Mouse (Mus musculus) gastrocnemius, postnatal 14 days (tissue): ENCODE measurements around the gene Gm1113. TPM values are rescaled to one million over a fixed set of nuclear protein-coding genes. Genes with fewer than 3 reads are reported as not detected.

Source experiments
- DNase-seq: peaks from one replicate; pipeline ENCODE4 v3.0.0; 2021; ENCODE audit warnings: mixed read lengths
- intact Hi-C: fragments of 180-260 bp; cut with DNase I; formaldehyde crosslinking; loops from one replicate; pipeline ENCODE4 v1.15.1; 2025; ENCODE audit warnings: low total_unique reads
- long read RNA-seq, 2 experiments: library from polyadenylated mRNA; stranded (forward); transcript quantifications; one replicate each; pipeline ENCODE4 v2.0.0; 2021
- total RNA-seq, 2 experiments: library from RNA; stranded (reverse); gene quantifications; 2 replicates each; pipeline ENCODE4 v1.2.3; 2021

The Gm1113 gene
- not detected for total RNA-seq
- long read RNA-seq, experiment 1 = 0 reads
- long read RNA-seq, experiment 2 = 0 reads

DNA sequence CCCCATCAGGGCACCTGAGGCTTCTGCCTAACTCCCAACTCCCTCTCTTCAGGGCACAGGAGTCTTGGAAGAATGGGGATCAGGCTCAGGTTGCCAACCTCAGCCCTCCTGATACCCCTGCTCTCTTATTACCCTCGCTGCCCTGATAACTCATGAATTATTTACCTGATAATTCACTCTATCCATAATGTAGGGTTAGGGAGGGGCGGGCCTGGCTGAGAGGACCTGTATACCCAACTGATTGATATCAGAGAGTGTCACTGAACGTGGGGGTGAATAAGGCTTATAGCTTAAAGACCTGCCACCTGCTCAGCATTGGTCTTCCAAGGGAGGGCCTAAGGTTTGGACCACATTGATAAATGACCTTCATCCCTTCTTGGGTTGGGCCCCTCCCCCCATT lies at the start of gene Gm1113:
Gene Gm1113, minus strand, starts transcription at position 101 of the 400 bp plus-strand sequence.
- no peak for DNase-seq
- intact Hi-C loops = no loop called here

DNA sequence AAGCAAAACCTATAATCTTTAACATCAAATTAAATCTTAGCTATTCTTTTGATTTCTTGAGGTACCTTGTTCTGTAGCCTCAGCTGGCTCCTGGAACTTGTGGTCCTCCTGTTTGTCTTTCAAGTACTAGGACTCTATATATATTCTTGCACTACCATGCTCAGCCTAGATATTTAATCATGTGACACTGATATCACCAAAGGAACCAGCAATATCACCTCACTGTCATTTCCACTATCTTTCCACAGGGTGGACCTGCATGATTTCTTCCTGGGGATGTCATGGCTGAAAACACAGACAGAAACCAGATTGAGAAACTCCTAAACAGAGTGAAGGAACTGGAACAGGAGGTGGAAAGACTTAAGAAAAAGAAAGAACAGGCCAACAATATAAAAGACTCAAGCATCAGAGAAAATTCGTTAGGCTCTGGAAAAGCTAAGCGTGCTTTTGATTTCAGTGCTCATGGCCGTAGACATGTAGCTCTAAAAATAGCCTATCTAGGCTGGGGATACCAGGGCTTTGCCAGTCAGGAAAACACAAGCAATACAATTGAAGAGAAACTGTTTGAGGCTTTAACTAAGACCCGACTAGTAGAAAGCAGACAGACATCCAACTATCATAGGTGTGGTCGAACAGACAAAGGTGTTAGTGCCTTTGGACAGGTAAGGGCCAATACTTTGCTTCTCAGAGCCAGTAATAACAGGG lies 46.6 kb upstream of the Gm1113 start:
- DNase-seq = no peak
- intact Hi-C loops = no loop called here

DNA sequence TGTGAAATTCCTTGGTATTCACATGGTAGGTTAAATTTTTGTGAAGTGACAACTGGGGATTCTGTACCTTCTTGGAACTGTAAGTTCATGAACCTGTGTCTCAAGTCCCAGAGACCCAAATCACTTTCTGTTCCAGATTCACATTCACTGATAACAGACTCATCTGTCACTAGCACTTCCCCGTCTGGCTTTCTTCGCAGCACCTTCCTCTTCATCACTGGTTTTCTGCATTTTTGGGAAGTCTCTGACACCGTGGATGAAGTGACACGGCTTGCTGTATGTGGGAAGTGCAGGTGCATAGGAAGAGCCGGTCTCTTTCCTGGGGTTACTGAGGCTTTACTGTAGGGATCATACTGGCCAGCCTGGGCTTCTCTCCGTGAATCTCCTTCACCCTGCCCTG lies 43.5 kb upstream of the Gm1113 start:
- no peak for DNase-seq
- intact Hi-C loops = no loop called here

DNA sequence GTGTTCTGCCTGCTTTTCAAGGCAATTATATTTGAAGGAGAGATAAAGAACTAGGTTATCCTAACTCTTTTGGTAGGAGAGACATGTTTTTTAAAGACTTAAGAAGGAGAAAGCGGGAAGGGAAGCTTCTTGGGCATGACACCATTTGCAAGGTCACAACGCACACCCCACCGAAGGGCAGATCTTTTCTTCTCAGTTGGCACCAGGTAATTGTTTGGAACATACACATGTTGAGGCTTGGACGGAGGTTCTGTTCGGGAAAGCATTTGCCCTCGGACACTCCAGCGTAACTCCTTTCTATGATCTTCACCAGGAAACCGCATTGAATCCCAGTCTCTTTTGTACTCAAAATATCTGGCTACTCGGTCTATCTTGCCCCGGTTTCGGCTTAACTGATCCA lies 43.0 kb upstream of the Gm1113 start:
- DNase-seq = no peak
- intact Hi-C loops = no loop called here

DNA sequence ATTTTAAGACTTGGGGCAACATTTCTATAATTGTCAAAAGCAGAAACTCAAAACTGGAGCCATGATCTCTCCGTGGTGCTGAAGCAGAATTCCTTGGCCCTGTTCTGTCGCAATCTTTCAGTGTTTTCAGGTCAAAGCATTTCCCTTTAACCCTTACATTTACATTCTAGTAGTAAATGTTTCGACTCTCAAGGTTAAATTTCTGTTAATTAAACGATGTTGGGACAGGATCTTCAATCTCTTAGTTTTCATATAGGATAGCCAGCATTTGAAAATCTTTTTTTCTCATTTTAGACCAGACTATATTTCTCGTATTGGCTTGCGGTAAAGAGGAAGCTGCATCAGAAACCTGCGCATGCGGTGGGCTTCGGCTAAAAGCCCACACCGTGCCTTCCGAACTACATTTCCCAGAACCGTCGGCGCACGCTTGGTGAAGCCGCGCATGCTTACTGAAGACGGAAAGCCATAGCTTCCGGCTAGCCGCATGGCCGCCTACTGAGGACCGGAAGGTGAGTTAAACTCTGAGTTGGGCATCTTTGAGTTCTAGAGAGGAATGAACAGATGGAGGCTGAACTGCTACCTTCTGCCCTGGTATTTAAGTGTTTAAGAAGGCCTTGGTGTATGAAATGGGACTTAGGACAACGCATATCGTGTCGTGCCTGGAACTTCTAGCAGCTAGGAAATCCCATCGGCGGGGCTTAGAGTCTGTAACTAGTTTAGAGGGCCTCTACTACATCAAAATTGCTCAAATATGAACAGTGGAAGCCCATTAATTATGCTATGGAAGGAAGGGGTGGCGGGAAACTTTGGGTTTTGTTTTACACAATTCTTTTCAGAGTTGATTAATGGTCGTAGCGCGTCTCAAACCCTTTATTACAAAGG lies 41.2 kb upstream of the Gm1113 start:
- intact Hi-C loops = no loop called here
- peak; percentile 72 for DNase-seq

DNA sequence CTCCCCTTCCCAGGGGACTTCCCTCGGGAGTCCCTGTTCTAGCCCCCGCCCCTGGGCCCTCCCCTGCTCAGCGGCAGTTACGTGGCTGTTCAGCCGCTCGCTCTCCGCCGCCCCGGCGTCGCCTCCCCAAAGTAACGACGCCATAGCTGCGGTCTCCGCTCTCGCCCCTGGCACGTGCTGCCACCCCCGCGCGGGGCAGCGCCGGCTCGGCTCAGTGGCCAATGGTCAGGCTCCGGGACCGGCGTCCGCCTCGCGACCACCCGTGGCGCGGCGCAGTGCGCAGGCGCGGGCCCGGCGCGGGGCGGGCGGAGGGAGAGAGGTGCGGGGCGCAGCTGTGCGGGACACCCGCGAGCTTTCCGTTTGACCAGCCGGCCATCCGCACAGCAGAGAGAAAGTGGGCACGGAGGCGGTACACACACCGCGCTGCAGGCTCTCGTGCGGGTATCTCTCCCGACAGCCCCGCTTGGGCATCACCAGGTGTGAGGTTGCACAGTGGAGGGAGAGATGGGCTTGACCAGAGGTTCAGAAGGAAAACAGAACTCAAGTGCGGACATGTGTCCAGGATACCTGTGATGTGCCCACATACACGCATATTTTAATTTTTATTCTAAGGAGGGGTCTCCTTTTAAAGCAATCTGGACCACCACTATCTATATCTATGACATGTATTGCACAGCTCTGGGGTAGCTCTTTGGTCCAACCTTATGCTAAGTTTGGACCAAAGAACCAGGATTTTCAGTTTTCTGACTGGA lies 40.4 kb upstream of the Gm1113 start, which contains the start of the genes Ddx25 and Pus3:
Gene Ddx25, minus strand, starts transcription at position 272 of the 752 bp plus-strand sequence.
Gene Pus3, plus strand, starts transcription at position 339 of the 752 bp plus-strand sequence.
- intact Hi-C loops = no loop called here
- DNase-seq = no peak

DNA sequence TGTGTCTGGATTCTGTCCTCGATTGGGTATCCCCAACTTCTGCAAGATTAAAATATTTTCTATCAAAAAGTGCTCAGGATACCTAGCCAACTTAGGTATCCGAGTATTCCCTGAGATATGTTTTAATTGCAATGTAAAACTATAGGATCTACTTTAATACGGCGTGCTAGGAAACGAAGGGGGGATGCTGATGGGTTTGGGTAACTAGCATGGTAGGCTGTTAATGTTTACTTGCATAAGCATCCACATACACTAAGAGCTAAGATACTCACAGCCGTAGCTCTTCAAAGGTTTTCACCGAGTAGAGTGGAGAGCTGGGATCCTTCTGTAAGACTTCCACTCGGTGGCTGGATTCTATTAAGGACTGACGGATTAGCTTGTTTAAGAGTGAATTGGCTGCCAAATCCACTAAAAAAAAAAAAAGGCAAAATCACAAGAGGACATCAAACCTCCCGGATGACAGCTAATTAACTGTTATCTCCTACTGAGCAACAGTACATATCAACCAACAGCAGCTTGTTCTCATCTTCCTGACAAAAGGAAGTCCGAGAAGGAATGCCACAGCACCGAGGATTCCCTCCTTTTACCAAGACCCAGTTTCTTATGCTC lies 38.5 kb upstream of the Gm1113 start:
- intact Hi-C loops = no loop called here
- DNase-seq = no peak

DNA sequence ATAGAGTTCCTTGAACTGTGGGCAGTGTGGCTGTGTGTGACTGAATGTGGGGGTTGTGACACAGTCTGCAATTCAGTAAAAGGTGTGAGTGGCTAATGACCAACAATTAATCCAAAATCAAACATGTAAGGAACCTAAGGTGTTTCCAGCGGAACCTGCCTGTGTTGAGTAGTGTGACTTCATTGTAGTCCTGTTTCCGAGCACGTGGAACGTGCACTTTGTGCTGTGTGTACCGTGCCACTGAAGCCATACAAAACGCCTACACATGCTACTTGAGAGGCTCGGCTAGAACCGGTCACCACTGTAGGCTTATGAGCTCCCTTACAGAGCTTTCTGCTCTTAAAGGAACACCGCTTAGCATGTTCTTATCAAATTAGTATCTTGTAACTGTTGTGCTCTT lies 30.4 kb upstream of the Gm1113 start:
- DNase-seq = no peak
- intact Hi-C loops = no loop called here

DNA sequence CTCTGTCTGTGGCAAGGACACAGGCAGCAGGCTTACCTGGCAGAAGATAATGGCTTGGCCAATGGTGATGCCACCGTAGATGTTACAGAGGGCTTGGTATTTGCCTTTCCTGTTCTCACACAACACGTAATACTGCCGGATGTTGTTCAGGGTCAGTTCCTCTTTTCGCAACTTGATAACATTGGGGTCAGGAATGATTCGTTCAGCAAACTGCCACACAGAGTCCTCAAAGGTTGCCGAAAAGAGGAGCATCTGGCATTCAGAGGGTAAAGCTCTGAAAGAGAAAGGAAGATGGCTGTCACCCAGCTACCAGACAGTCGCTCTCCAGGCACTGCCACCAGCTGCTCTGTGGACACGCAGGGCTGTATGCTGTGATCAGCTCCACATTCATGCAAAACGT lies 28.7 kb upstream of the Gm1113 start:
- intact Hi-C loops = no loop called here
- DNase-seq = no peak

DNA sequence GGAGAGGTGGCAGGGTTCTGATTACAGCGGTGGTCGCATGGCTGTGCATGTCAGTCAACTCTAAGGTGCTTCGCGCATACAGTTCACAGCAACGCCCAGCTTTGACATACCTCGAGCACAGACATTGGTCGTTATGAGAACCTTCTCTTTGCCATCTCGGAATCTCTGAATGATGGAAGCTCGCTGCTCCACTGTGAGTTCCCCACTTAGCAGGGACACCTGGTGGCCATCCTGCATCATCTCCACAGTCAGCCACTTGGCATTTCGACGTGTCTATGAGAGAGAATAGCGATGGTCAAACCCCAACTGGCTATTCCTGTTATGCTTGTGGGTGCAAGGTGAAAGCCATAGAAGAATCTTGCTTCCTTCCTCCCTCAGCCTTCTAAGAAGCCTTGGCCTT lies 27.6 kb upstream of the Gm1113 start:
- intact Hi-C loops = no loop called here

DNA sequence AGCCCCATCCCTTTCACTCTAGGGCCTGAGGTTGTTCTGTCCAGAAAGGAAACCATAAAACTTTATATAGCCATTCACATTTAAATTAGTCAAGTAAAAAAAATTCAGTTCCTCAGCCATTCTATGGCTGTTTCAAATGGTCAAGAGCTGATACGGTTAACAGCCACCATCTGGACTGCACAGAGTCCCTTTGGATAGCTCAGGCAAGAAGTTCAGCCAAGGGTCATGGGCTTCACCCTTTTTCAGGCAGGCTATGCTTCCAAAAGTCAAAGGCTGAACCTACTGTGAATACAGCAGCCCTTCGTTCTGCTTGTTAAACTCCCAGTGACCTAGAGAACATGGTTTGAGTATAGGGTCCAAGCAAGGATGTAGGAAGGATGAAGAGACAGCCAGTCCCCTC lies 26.6 kb upstream of the Gm1113 start:
- peak; percentile 36 for DNase-seq
- intact Hi-C loops = no loop called here

More for the DNA sequence above, 27.6 kb upstream of the Gm1113 start:
- DNase-seq = no peak

DNA sequence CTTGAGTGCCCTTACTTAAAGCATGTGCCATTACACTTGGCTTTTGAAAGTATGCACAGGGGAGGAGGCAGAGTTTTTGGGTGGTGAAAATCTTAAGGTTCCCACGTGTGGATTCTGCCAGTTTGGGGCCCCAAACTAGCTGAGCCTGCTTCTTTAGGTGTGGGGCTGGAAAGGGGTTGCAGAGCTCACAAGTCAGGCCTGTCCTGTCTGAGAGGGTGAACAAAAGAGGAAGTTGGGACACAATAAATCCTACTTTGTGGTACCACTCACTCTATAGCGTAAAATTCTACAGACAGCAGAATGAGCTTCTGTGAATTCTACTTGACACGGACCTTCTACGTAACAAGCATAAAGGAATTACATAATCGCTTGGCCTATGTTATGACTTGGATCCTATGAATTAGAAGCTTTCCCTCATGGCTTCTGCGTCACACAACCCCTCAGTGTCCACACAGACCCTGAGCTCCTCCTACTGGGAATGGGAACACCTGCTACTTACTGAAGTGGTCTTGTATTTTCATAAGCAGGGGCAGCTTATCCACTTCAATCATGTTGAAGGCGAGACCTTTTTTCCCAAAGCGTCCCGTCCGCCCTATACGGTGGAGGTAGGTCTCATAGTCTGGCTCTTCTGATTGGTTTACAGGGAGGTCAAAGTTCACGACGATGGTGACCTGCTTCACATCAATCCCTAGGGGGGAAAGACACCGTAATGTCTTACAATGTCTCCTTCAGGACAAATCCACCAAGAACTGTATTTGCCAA lies 25.2 kb upstream of the Gm1113 start:
- DNase-seq = no peak
- intact Hi-C loops = no loop called here

DNA sequence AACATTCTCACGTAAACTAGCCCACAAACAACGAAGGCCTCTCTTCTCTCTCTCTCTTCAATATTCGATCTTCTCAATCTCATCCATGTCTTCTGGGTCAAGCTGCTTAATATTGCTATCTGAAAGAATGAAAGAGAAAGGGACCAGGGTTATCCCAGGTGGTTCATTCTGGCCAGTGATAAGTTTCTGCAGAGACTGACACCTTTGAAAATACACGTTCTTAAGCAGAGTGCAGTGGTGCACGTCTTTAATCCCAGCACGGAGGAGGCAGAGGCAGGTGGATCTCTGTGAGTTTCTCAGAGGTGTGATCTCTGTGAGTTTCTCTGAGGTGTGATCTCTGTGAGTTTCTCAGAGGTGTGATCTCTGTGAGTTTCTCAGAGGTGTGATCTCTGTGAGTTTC lies 23.9 kb upstream of the Gm1113 start:
- intact Hi-C loops = no loop called here
- DNase-seq = no peak

DNA sequence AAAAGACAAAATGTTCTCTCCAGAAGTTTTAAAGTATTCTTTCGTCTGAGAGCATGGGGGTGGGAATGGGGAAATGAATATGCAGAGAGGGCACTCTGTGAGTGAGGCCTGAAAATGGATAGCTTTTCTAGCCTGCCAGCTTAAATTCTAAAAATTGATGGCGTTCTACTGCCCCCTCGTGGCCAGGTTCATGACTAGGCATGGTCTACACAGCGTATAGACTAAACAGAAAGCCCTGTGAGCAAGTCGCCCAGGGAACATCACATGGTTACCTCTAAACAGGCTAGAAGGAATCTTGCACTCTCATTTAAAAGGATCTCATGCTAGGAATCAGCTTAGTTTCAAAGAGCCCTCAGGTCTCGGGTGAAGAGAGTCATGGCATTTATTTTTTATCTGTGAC lies 23.4 kb upstream of the Gm1113 start:
- DNase-seq = peak; percentile 81
- intact Hi-C loops = no loop called here

DNA sequence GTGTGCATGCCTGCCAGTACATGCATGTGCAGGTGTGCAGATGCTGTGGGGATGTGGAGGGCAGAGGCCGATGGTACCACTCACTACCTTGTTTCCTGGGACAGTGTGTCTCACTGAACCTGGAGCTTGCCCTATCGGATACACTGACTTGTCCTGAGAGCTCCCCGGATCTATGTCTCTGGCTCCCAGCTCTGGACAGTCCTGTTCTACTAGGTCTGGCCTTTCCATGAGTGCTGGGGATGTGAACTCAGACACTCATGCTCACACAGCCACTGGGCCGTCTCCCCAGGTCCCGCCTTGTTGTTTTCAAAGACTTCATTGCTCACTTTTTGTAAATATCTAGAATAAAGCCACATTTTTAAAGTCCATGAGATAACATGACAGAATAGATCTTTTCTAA lies 23.0 kb upstream of the Gm1113 start:
- intact Hi-C loops = no loop called here
- DNase-seq = no peak

DNA sequence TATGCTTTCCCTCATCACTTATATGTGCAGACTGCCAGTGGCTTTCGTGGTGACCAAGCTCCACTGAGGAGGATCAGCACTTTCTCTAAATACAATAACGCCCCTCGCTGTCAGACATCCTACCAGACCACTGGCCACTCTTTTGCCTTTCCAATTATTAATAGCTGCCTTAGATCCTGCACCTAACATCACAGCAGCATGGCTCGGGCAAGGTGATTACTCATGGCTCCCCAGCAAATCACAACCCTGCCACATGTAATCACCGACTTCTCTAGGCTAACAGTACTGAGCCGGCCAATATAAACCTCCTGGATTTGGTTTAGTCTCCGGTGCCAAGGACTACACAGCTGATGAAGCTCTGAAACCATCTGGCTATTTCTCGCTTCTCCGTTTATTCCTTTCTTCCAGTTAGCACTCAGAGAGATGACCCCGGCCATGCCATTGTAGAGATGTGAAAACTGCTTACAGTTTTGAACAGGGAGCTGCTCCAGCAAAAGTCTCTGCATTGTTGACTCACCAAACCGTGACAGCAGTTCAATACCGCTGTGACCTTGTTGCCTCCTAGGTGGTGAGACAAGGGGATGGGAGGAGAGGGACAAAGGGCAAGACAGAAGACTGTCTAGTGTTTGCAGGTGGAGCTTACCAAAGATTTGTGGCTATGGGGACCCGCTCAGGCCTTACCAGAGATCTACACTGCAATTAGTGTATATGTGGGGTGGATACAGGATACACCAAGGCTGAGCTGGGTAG lies 21.1 kb upstream of the Gm1113 start:
- intact Hi-C loops = loop anchor here (5.0 kb wide), 1 partner anchor 257 kb away; no protein-coding TSS in a partner anchor
- no peak for DNase-seq

DNA sequence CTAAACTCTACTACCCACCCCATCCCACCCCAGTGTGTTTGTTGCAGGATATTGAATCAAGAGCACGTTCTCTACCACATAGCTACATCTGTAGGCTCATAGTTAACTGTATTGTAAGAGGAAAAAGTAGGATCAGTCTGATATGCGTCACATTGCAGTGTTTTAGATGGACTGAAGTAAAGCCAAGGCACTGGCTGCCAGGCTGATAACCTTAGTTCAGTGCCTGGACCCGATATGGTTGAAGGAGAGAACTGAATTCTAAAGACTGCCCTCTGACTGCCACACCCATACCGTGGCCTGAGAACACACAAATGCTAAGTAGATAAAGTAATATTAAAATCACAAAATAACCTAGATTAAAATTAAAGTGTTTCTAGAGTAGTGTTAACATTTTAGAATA lies 17.8 kb upstream of the Gm1113 start:
- intact Hi-C loops = loop anchor here (5.0 kb wide), 1 partner anchor 254 kb away; no protein-coding TSS in a partner anchor
- DNase-seq = no peak

DNA sequence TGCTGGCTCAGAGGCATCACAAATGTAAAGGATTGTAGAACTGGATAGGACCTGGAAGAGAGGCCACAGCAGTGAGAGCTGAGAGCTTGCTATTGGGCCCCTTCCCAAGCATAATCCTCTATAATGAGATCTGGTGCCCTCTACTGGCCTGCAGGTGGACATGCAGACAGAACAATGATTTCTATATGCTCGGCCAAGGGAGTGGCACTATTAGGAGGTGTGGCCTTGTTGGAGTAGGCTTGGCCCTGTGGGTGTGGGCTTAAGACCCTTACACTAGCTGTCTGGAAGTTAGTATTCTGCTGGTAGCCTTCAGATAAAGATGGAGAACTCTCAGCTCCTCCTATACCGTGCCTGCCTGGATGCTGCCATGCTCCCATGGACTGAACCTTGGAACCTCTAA lies 17.0 kb upstream of the Gm1113 start:
- intact Hi-C loops = loop anchor here (5.0 kb wide), 1 partner anchor 253 kb away; no protein-coding TSS in a partner anchor
- no peak for DNase-seq
